Mouse (Mus musculus): ENCODE measurements around the gene Vmn1r210. TPM values are rescaled to one million over a fixed set of nuclear protein-coding genes. Genes with fewer than 3 reads are reported as not detected.

The Vmn1r210 gene
- under 1 TPM in 1 of 2 experiments, not detected in 1; 0.02 TPM for polyA plus RNA-seq (2012; fragmentation: generic; extraction: Trizol)

DNA sequence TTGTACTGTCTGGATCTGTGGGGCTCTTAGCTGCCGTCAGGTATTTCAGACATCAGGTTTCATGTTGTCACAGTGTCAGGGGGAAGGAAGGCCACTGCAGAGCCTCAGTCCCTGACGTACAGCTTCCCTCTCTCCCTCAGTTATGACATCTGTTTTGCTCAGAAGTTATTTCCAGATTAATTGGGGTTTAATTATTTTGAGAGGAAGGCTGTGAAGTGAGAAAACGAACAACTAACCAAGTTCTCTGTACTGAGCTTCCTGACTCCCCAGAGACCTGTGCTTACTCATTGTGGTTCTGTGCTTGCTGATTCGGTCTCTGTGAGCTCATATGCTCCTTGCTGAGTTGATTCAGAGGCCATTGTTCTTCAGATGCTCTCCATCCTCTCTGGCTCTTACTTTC lies at the start of gene Vmn1r210:
Gene Vmn1r210, minus strand, starts transcription at position 101 of the 400 bp plus-strand sequence.

DNA sequence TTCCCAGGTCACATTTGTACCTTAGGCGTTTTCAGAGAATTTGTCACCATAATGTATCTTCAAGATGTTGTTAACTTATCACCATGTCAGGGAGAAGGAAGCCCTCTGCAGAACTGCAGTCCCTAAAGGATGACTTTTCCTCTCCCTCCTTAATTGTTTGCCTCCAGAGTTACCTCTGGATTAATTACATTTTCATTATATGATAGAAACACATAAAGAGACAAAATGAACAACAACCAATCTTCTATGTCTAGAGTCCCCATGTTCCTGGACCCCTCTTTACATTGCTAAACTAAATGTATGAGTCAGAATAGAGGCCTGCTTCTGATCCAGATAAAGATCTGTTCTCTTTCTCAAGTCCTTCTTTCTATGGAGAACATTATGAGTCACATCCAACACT lies 26.3 kb upstream of the Vmn1r210 start, which contains the start of gene Vmn1r211:
Gene Vmn1r211, minus strand, starts transcription at position 101 of the 400 bp plus-strand sequence.

GRCm38 (mm10) chr13:22809582-22809981 lies 21.6 kb downstream of the Vmn1r210 start, which contains the start of gene Vmn1r209:
Gene Vmn1r209, minus strand, starts transcription at chr13:22809682.

DNA sequence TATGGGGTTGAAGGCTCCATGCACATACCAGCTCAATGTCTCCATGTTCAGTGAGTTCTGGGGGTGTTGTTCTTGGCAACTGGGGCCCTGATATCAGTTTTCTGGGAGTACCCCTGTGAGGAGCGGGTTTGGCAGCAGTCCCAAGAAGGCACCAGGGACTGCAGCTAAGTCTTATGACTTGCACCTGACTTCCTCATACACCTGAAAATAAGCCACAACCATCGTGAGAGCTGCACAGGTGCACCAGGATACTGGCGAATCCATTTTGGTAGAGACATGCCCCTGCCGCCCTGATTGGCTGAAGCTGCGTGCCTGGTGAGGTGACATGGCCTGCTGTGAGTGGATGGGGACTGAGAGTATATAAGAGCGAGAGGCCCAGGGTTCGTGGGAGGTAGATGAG lies 53.8 kb downstream of the Vmn1r210 start, which contains the start of gene Vmn1r208:
Gene Vmn1r208, minus strand, starts transcription at position 101 of the 400 bp plus-strand sequence.

Other genes starting within 250 kb of the Vmn1r210 start
- gene Vmn1r205, start 238.3 kb downstream of the Vmn1r210 start, polyA plus RNA-seq (2012; fragmentation: generic; extraction: Trizol) = not detected
- not detected for gene Vmn1r206, start 207.1 kb downstream of the Vmn1r210 start, polyA plus RNA-seq (2012; fragmentation: generic; extraction: Trizol)
- not detected for gene Vmn1r207-ps, start 101.7 kb downstream of the Vmn1r210 start, polyA plus RNA-seq (2012; fragmentation: generic; extraction: Trizol)
- not detected for gene Vmn1r208, start 53.9 kb downstream of the Vmn1r210 start, polyA plus RNA-seq (2012; fragmentation: generic; extraction: Trizol)
- not detected for gene Vmn1r209, start 21.7 kb downstream of the Vmn1r210 start, polyA plus RNA-seq (2012; fragmentation: generic; extraction: Trizol)
- gene Vmn1r211, start 26.2 kb upstream of the Vmn1r210 start, polyA plus RNA-seq (2012; fragmentation: generic; extraction: Trizol) = not detected
- gene Vmn1r212, start 52.9 kb upstream of the Vmn1r210 start, polyA plus RNA-seq (2012; fragmentation: generic; extraction: Trizol) = not detected
- gene Vmn1r213, start 176.3 kb upstream of the Vmn1r210 start, polyA plus RNA-seq (2012; fragmentation: generic; extraction: Trizol) = not detected
- not detected for gene Vmn1r214, start 199.1 kb upstream of the Vmn1r210 start, polyA plus RNA-seq (2012; fragmentation: generic; extraction: Trizol)
- gene Vmn1r215, start 236.7 kb upstream of the Vmn1r210 start, polyA plus RNA-seq (2012; fragmentation: generic; extraction: Trizol) = not detected

Measured in C3H10T1/2 (cell line).